Mouse (Mus musculus) liver, postnatal 0 days (tissue): Measurements from ENCODE around the gene Ifna15. TPM values are rescaled to one million over a fixed set of nuclear protein-coding genes. Genes with fewer than 3 reads are reported as not detected.

Source experiments
- ATAC-seq: fragments of 200-750 bp; cut with Nextera tagmentation; 2 replicates; pipeline ENCODE4 v1.8.0; 2017; ENCODE audit warnings: mild to moderate bottlenecking, moderate library complexity
- DNase-seq: peaks from one replicate; pipeline ENCODE4 v3.0.0-alpha.2; 2016
- H3K27ac ChIP-seq: fragments of 300-500 bp; sonication (generic); 2 replicates; pipeline ENCODE4 v1.5.1; 2014; ENCODE audit warnings: antibody characterized with exemption, moderate library complexity, mild to moderate bottlenecking, low read depth
- H3K27me3 ChIP-seq: fragments of 300-500 bp; sonication (generic); 2 replicates; pipeline ENCODE4 v1.6.1; 2014; ENCODE audit warnings: low read length, control low read depth, mixed read lengths; ENCODE audit not compliant: insufficient read depth
- H3K36me3 ChIP-seq: fragments of 300-500 bp; sonication (generic); replicated peaks from 2 replicates; pipeline ENCODE4 v1.6.1; 2014; ENCODE audit warnings: mild to moderate bottlenecking, control low read depth, low read length, moderate library complexity, mixed read lengths; ENCODE audit not compliant: insufficient read depth
- H3K4me1 ChIP-seq: fragments of 300-500 bp; sonication (generic); 2 replicates; pipeline ENCODE4 v1.6.1; 2014; ENCODE audit warnings: antibody characterized with exemption, mild to moderate bottlenecking, control low read depth; ENCODE audit not compliant: insufficient read depth
- H3K4me2 ChIP-seq: fragments of 300-500 bp; sonication (generic); 2 replicates; pipeline ENCODE4 v1.6.1; 2014; ENCODE audit warnings: low read depth, mild to moderate bottlenecking, low read length, moderate library complexity, mixed read lengths
- H3K4me3 ChIP-seq: fragments of 300-500 bp; sonication (generic); 2 replicates; pipeline ENCODE4 v1.5.1; 2014; ENCODE audit warnings: low read depth, low read length
- H3K9ac ChIP-seq: fragments of 300-500 bp; sonication (generic); replicated peaks from 2 replicates; pipeline ENCODE4 v1.6.1; 2014; ENCODE audit warnings: mild to moderate bottlenecking, moderate library complexity
- H3K9me3 ChIP-seq: fragments of 300-500 bp; sonication (generic); 2 replicates; pipeline ENCODE4 v1.6.1; 2016; ENCODE audit warnings: mild to moderate bottlenecking, control low read depth, low read length, mixed read lengths
- CTCF ChIP-seq: sonication (generic); IDR thresholded peaks from 2 replicates; pipeline ENCODE4 v1.5.1; 2016; ENCODE audit warnings: antibody characterized with exemption, low read depth
- EP300 ChIP-seq: IDR thresholded peaks from 2 replicates; pipeline ENCODE4 v1.6.1; 2016; ENCODE audit warnings: antibody characterized with exemption, low read depth, mild to moderate bottlenecking
- WGBS: fragments of 180-500 bp; shearing (Covaris S2); extraction: QIAGEN DNeasy Blood & Tissue Kit; methylation state at CpG from one replicate; pipeline ENCODE4 v1.1.7; 2014; ENCODE audit not compliant: insufficient replicate concordance; 5-methylcytosine and 5-hydroxymethylcytosine counted together
- polyA plus RNA-seq: library from polyadenylated mRNA; unstranded; fragments of >200 nt; fragmentation: Nextera tagmentation; extraction: Ambion mirVana; gene quantifications from 2 replicates; pipeline ENCODE4 v1.2.1, GENCODE M21; 2015

Gene Ifna15
- polyA plus RNA-seq, 1 experiment from 2014 or later: not detected

- no peak for ATAC-seq
- no peaks in the 10 kb centered on the region for H3K9me3 ChIP-seq
- no peak for TF ChIP-seq EP300
- TF ChIP-seq CTCF: no peak
- no peak overlapping the region for H3K27ac ChIP-seq
- no peak overlapping the region for H3K4me3 ChIP-seq
- H3K27me3 ChIP-seq: 0 out of 2 replicates have a peak, but pooled peaks cover 4% of the 10 kb centered on the region
- H3K9ac ChIP-seq: no peak overlapping the region
- WGBS: 79% methylated on average over 2 of the region's 2 CpGs
- no peak overlapping the region for H3K4me2 ChIP-seq
- H3K4me1 ChIP-seq: no peaks in the 10 kb centered on the region
- no peak for DNase-seq
- H3K36me3 ChIP-seq: no peaks in the 10 kb centered on the region
These were observed 40.1 kb downstream of the Ifna15 start for GRCm38 (mm10) chr4:88517957-88518356.

GRCm38 (mm10) chr4:88515711-88516211 lies 42.3 kb downstream of the Ifna15 start:
- TF ChIP-seq EP300 (no peak), CTCF (no peak)
- H3K36me3 ChIP-seq: no peaks in the 10 kb centered on the region
- no peaks in the 10 kb centered on the region; the same call in 1 of the 2 replicates for H3K4me1 ChIP-seq
- H3K27me3 ChIP-seq: no peaks in the 10 kb centered on the region
- peak overlapping the region; percentile 23 for H3K4me2 ChIP-seq
- no peaks in the 10 kb centered on the region for H3K9me3 ChIP-seq
- no peak overlapping the region for H3K27ac ChIP-seq
- ATAC-seq (peak; percentile 55; the same call in 1 of the 2 replicates), DNase-seq (no peak)
- H3K9ac ChIP-seq: no peak overlapping the region
- no peak overlapping the region for H3K4me3 ChIP-seq
- 5% methylated on average over 4 of the region's 4 CpGs for WGBS

- H3K4me3 ChIP-seq: no peak overlapping the region
- H3K27ac ChIP-seq: no peak overlapping the region
- DNase-seq (no peak), ATAC-seq (no peak)
- H3K9me3 ChIP-seq: no peaks in the 10 kb centered on the region
- 34% methylated on average over 2 of the region's 2 CpGs for WGBS
- no peak overlapping the region for H3K9ac ChIP-seq
- H3K4me1 ChIP-seq: no peaks in the 10 kb centered on the region; the same call in 1 of the 2 replicates
- no peaks in the 10 kb centered on the region for H3K36me3 ChIP-seq
- H3K4me2 ChIP-seq: peak overlapping the region; percentile 23
- H3K27me3 ChIP-seq: no peaks in the 10 kb centered on the region
- TF ChIP-seq CTCF: no peak
These were observed 42.8 kb downstream of the Ifna15 start for GRCm38 (mm10) chr4:88515250-88515649.

GRCm38 (mm10) chr4:88514403-88514802 lies 43.6 kb downstream of the Ifna15 start:
- Histone ChIP-seq H3K9me3 (no peaks in the 10 kb centered on the region), H3K9ac (no peak overlapping the region), H3K4me3 (no peak overlapping the region), H3K27ac (no peak overlapping the region), H3K4me2 (no peak overlapping the region), H3K27me3 (no peaks in the 10 kb centered on the region), H3K4me1 (no peaks in the 10 kb centered on the region; the same call in 1 of the 2 replicates), H3K36me3 (no peaks in the 10 kb centered on the region)
- ATAC-seq (peak; percentile 62), DNase-seq (peak; percentile 56)
- no peak for TF ChIP-seq EP300
- peak; percentile 77 for TF ChIP-seq CTCF
- WGBS: 31% methylated on average over 4 of the region's 4 CpGs

- 44% methylated on average over 4 of the region's 4 CpGs for WGBS
- ATAC-seq: peak; percentile 56
- TF ChIP-seq CTCF: no peak
- TF ChIP-seq EP300: no peak
These were observed 44.3 kb downstream of the Ifna15 start for GRCm38 (mm10) chr4:88513743-88514142.

More at GRCm38 (mm10) chr4:88513743-88514142, 44.3 kb downstream of the Ifna15 start:
- DNase-seq: no peak
- Histone ChIP-seq H3K9me3 (no peaks in the 10 kb centered on the region), H3K9ac (no peak overlapping the region), H3K36me3 (no peaks in the 10 kb centered on the region), H3K4me1 (no peaks in the 10 kb centered on the region; the same call in 1 of the 2 replicates), H3K27me3 (no peaks in the 10 kb centered on the region), H3K4me3 (no peak overlapping the region), H3K4me2 (no peak overlapping the region), H3K27ac (no peak overlapping the region)

Other genes with a start within 250 kb of the Ifna15 start
- gene Hacd4, start 119.3 kb downstream of the Ifna15 start, polyA plus RNA-seq: 5.3 TPM in 2 replicates
- gene Ifnb1, start 35.5 kb downstream of the Ifna15 start, polyA plus RNA-seq: not detected in 2 replicates
- not detected in 2 replicates for gene Ifna14, start 13.6 kb upstream of the Ifna15 start, polyA plus RNA-seq
- not detected in 2 replicates for gene Ifna9, start 34.1 kb upstream of the Ifna15 start, polyA plus RNA-seq
- gene Ifna12, start 45.1 kb upstream of the Ifna15 start, polyA plus RNA-seq: not detected in 2 replicates
- not detected in 2 replicates for gene C87499, start 76.2 kb upstream of the Ifna15 start, polyA plus RNA-seq
- gene Ifna13, start 86.2 kb upstream of the Ifna15 start, polyA plus RNA-seq: not detected in 2 replicates
- gene Ifna16, start 118.7 kb upstream of the Ifna15 start, polyA plus RNA-seq: not detected in 2 replicates
- gene Ifna2, start 125.7 kb upstream of the Ifna15 start, polyA plus RNA-seq: not detected in 2 replicates
- gene Ifnab, start 133.1 kb upstream of the Ifna15 start, polyA plus RNA-seq: not detected in 2 replicates
- 0.15 and 0.22 TPM in 2 replicates for gene Gm26566, start 163.6 kb upstream of the Ifna15 start, polyA plus RNA-seq
- 18.6 and 20.1 TPM in 2 replicates for gene Klhl9, start 164.2 kb upstream of the Ifna15 start, polyA plus RNA-seq
- gene Gm13271, start 196.6 kb upstream of the Ifna15 start, polyA plus RNA-seq: not detected in 2 replicates
- 0.13 TPM in 1 of 2 replicates, not detected in the other for gene Gm13283, start 201.9 kb upstream of the Ifna15 start, polyA plus RNA-seq
- gene Gm13290, start 215.6 kb upstream of the Ifna15 start, polyA plus RNA-seq: not detected in 2 replicates
- gene Gm13289, start 218.7 kb upstream of the Ifna15 start, polyA plus RNA-seq: not detected in 2 replicates
- gene Gm13272, start 221.6 kb upstream of the Ifna15 start, polyA plus RNA-seq: not detected in 2 replicates
- not detected in 2 replicates for gene Ifnz, start 223.9 kb upstream of the Ifna15 start, polyA plus RNA-seq
- gene Gm13276, start 227.5 kb upstream of the Ifna15 start, polyA plus RNA-seq: not detected in 2 replicates
- gene Gm13277, start 230.4 kb upstream of the Ifna15 start, polyA plus RNA-seq: not detected in 2 replicates
- gene Gm13278, start 233.3 kb upstream of the Ifna15 start, polyA plus RNA-seq: not detected in 2 replicates
- gene Gm13275, start 236.2 kb upstream of the Ifna15 start, polyA plus RNA-seq: not detected in 2 replicates
- not detected in 2 replicates for gene Gm13279, start 239.2 kb upstream of the Ifna15 start, polyA plus RNA-seq
- 0.17 and 0.25 TPM in 2 replicates for gene Gm13285, start 241.4 kb upstream of the Ifna15 start, polyA plus RNA-seq
- gene Gm13287, start 245.0 kb upstream of the Ifna15 start, polyA plus RNA-seq: not detected in 2 replicates
- gene Gm13288, start 247.3 kb upstream of the Ifna15 start, polyA plus RNA-seq: not detected in 2 replicates